Mouse (Mus musculus) inflammation-experienced regulatory T-cells (primary cell): Measurements from ENCODE around the gene Cln3. TPM values are rescaled to one million over a fixed set of nuclear protein-coding genes. Genes with fewer than 3 reads are reported as not detected.

ENCODE experiments used
- polyA plus RNA-seq, 2 experiments: library from polyadenylated mRNA; unstranded; fragments of 100-300 nt; shearing (Covaris generic); gene quantifications; one replicate each; pipeline ENCODE4 v1.2.1; 2017

Gene Cln3
- polyA plus RNA-seq = 100 to 1,000 TPM in 1 of 2 experiments, 10 to 100 TPM in 1; 81.6 to 107 TPM

DNA sequence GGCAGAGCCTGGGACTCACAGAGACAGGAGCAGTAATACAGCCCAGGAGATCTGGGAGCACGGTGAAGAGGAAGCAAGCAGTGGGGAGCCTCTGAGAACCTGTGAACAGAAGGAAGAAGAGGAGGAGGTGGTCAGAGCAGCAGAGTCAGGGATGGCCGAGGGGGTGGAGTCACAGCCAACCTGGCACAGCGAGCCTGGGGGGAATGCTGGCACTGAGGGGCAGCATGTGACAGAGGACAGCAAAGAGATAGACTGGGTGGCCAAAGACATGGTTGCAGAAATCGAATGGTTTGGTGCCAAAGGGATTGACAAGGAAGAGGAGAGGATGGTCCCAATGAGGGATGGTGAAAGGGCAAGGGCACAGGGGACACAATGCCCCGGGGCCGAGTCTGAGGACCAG, at the start of gene Cln3:
Cln3 (minus strand) TSS at position 101 of the 400 bp plus-strand sequence.

DNA sequence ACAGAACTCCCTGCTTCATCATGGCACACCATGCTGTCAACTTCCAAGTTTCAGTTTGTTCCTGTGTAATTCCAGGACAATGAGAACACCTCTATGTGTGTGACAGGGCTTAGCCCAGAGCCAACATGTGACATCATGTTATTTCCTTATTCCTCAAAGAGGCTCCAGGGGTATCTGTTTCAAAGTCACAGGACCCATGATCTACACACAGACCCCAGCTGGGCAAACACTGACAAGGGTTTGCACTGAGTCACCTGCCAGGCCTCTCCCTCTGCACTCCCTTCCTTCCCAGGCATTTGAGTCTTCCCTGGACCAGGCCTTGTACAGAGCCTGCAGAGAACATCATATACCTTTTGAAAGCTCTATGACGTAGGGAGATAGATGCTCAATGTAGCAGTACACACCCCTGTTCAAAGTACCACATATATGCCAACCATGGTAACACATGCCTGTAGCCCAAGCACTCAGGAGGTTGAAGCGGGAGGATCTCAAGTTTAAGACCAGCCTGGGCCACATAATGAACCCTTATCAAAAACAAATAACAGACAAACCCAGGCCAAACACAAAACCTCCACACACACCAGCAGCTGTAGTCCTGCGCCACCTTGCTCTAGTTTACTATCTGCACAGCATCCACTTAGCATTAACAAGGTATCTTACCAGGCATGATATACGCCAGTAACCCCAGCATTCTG, 45.4 kb upstream of the Cln3 start, which contains the start of gene Nupr1:
Nupr1 (minus strand) TSS at position 38 of the 695 bp plus-strand sequence.

DNA sequence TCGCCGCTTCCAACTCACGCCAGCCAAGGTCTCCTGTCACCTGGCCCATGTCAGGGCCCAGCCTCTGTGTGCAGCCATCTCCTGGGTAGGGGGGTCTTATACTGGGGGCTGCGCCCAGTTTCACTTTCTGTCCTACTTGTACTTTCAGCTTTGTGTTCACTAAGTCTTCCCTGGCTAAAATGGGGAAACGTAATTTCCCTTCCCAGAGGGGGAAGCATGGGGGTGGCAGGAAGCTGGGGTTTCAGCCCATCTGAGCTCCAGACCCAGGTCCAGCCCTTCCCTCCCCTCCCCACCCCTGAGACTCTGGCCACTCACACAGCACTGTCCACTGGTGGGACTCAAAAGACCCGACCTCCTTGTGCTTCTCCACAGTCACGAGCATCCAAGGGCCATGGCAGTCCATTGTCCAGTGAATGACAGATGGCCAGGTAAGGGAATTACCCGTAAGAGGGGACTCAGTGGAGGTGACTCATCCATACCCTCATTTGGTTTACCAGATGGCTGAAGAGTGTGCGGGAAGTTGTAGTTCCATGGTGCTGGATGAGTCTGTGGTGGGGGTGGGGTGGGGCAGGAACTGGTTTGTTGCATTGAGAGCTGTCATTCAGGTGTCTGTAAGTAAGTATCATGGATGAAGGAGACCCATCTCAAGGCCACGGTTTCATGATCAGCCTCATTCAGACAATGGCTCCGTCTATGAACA, 9.4 kb upstream of the Cln3 start, which contains the start of gene Il27:
Il27 (minus strand) TSS at position 80 of the 700 bp plus-strand sequence.

DNA sequence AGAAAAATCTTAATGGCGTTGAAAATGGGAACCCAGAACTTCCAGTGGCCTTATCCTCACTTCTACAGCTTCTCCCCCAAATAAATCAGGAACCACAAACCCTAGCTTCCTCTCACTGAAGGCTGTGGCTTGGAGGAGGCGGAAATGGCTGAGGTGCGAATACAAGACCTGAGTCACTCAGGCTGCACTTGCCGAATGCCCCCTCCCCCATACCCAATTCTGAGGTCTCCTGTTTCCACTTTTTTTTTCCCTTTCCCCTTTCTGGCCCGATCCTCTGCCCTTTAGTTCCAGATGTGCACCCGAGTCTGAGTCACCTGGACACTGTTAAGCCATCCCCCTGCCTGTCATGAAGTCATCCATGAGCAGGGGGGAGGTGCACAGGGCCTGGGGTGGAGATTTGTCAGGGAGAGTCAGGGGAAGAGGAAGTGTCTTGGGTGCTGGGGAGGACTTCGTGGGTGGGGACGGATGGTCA, 1.1 kb downstream of the Cln3 start, which contains the start of gene Apobr:
Apobr (plus strand) TSS at position 437 of the 472 bp plus-strand sequence.

DNA sequence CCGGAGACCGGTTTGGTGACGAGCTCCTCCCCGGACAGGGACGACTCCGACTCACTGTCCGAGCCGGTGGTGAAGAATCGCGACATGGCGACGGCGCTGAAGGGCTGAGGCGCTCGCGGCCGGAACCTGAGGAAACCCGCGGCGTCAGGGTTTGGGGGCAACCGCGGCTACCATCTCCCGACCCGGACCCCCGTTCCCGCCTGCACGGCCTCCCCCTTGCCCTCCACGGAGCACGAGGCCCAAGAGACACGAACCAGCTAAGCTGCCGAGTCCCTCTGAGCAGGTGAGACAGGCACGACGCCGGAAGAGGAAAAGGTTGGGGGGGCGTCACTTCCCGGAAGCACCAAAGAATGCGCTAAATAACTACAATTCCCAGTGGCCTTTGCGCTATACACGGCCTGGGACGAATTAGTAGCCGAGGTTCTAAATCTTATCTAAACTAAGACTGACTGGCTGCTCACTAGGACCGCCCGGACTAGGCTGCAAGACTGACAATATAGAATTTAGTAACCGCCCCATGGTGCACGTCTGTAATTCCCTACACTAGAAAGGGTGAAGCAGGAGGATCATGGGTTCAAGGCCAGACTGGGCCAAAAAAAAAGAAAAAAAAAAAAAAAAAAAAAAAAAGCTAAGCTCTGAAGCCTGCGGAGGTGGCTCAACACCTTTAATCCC, 19.4 kb downstream of the Cln3 start, which contains the start of gene Eif3c:
Eif3c (minus strand) TSS at position 318 of the 672 bp plus-strand sequence.

Other genes with a start within 250 kb of the Cln3 start
- 100 to 1,000 TPM; 795 to 824 TPM for gene Lat, start 216.2 kb downstream of the Cln3 start, polyA plus RNA-seq
- 10 to 100 TPM; 53.8 to 65.9 TPM for gene Spns1, start 208.4 kb downstream of the Cln3 start, polyA plus RNA-seq
- 1 to 10 TPM; 4.3 to 5.5 TPM for gene Nfatc2ip, start 189.1 kb downstream of the Cln3 start, polyA plus RNA-seq
- 10 to 100 TPM in 1 of 2 experiments, 1 to 10 TPM in 1; 5.3 to 17.9 TPM for gene Cd19, start 170.9 kb downstream of the Cln3 start, polyA plus RNA-seq
- 10 to 100 TPM; 59.6 to 64.4 TPM for gene Rabep2, start 157.1 kb downstream of the Cln3 start, polyA plus RNA-seq
- gene Atp2a1, start 122.7 kb downstream of the Cln3 start, polyA plus RNA-seq = 1 to 10 TPM in 1 of 2 experiments, under 1 TPM in 1; 0.66 to 1.6 TPM
- 10 to 100 TPM; 47.9 to 49.6 TPM for gene Sh2b1, start 110.4 kb downstream of the Cln3 start, polyA plus RNA-seq
- 100 to 1,000 TPM; 101 to 104 TPM for gene Tufm, start 98.5 kb downstream of the Cln3 start, polyA plus RNA-seq
- 100 to 1,000 TPM; 103 TPM for gene Atxn2l, start 82.4 kb downstream of the Cln3 start, polyA plus RNA-seq
- gene Eif3c, start 19.4 kb downstream of the Cln3 start, polyA plus RNA-seq = 100 to 1,000 TPM; 157 to 175 TPM
- 1 to 10 TPM; 3.1 to 5.4 TPM for gene Apobr, start 875 bp downstream of the Cln3 start, polyA plus RNA-seq
- gene Il27, start 9.1 kb upstream of the Cln3 start, polyA plus RNA-seq = under 1 TPM in 1 of 2 experiments, not detected in 1; 0.42 TPM
- 10 to 100 TPM in 1 of 2 experiments, 1 to 10 TPM in 1; 6.0 to 12.8 TPM for gene Nupr1, start 45.0 kb upstream of the Cln3 start, polyA plus RNA-seq
- gene Sgf29, start 63.5 kb upstream of the Cln3 start, polyA plus RNA-seq = 100 to 1,000 TPM; 114 to 118 TPM
- gene Sult1a1, start 90.6 kb upstream of the Cln3 start, polyA plus RNA-seq = under 1 TPM; 0.20 to 0.48 TPM
- gene Bola2, start 109.6 kb upstream of the Cln3 start, polyA plus RNA-seq = 100 to 1,000 TPM; 104 to 113 TPM
- 10 to 100 TPM in 1 of 2 experiments, 1 to 10 TPM in 1; 8.3 to 10.8 TPM for gene Slx1b, start 110.0 kb upstream of the Cln3 start, polyA plus RNA-seq
- gene Coro1a, start 122.0 kb upstream of the Cln3 start, polyA plus RNA-seq = 1,000 to 10,000 TPM; 2,830 to 3,089 TPM
- gene Mapk3, start 173.8 kb upstream of the Cln3 start, polyA plus RNA-seq = 10 to 100 TPM; 32.8 to 38.7 TPM
- 1 to 10 TPM in 1 of 2 experiments, under 1 TPM in 1; 0.89 to 1.3 TPM for gene Gdpd3, start 180.5 kb upstream of the Cln3 start, polyA plus RNA-seq
- gene Ypel3, start 191.1 kb upstream of the Cln3 start, polyA plus RNA-seq = 100 to 1,000 TPM; 490 to 573 TPM
- gene Tbx6, start 195.7 kb upstream of the Cln3 start, polyA plus RNA-seq = 1 to 10 TPM; 4.3 to 6.4 TPM
- 100 to 1,000 TPM; 363 to 467 TPM for gene Ppp4c, start 206.7 kb upstream of the Cln3 start, polyA plus RNA-seq
- under 1 TPM; 0.16 to 0.97 TPM for gene Fam57b, start 211.9 kb upstream of the Cln3 start, polyA plus RNA-seq
- not detected for gene 4930451I11Rik, start 245.8 kb upstream of the Cln3 start, polyA plus RNA-seq